Mouse (Mus musculus): ENCODE results near the gene Tbc1d8.

The Tbc1d8 gene

GRCm38 (mm10) chr1:39478896-39479200 is 293 bp upstream of the Tbc1d8 start:
- no peak for DNase-seq (ENCODE audit: low read depth, low spot score)

GRCm38 (mm10) chr1:39477064-39477463 is 1.5 kb downstream of the Tbc1d8 start:
- no peak for DNase-seq (ENCODE audit: low read depth, low spot score)

- DNase-seq (ENCODE audit: low read depth, low spot score), result no peak
These were observed 2.2 kb downstream of the Tbc1d8 start for GRCm38 (mm10) chr1:39476341-39476740.

- DNase-seq (ENCODE audit: low read depth, low spot score), result no peak
These were observed 4.0 kb downstream of the Tbc1d8 start for GRCm38 (mm10) chr1:39474516-39474915.

- DNase-seq (ENCODE audit: low read depth, low spot score), result no peak
These were observed 7.2 kb downstream of the Tbc1d8 start for GRCm38 (mm10) chr1:39471298-39471902.

GRCm38 (mm10) chr1:39468982-39469381 is 9.6 kb downstream of the Tbc1d8 start:
- DNase-seq (ENCODE audit: low read depth, low spot score), result no peak

- no peak for DNase-seq (ENCODE audit: low read depth, low spot score)
These were observed 12.0 kb downstream of the Tbc1d8 start for GRCm38 (mm10) chr1:39466526-39466925.

GRCm38 (mm10) chr1:39464760-39465159 is 13.8 kb downstream of the Tbc1d8 start:
- no peak for DNase-seq (ENCODE audit: low read depth, low spot score)

GRCm38 (mm10) chr1:39462937-39463444 is 15.6 kb downstream of the Tbc1d8 start:
- DNase-seq (ENCODE audit: low read depth, low spot score), result no peak

GRCm38 (mm10) chr1:39462036-39462435 is 16.5 kb downstream of the Tbc1d8 start:
- DNase-seq (ENCODE audit: low read depth, low spot score), result no peak

- no peak for DNase-seq (ENCODE audit: low read depth, low spot score)
These were observed 18.1 kb downstream of the Tbc1d8 start for GRCm38 (mm10) chr1:39460495-39460894.

- no peak for DNase-seq (ENCODE audit: low read depth, low spot score)
These were observed 20.4 kb downstream of the Tbc1d8 start for GRCm38 (mm10) chr1:39457887-39458874.

GRCm38 (mm10) chr1:39456421-39456853 is 22.1 kb downstream of the Tbc1d8 start:
- no peak for DNase-seq (ENCODE audit: low read depth, low spot score)

- peak; percentile 52 for DNase-seq (ENCODE audit: low read depth, low spot score)
These were observed 23.1 kb downstream of the Tbc1d8 start for GRCm38 (mm10) chr1:39455350-39456023.

- DNase-seq (ENCODE audit: low read depth, low spot score), result no peak
These were observed 23.8 kb downstream of the Tbc1d8 start for GRCm38 (mm10) chr1:39454783-39455175.

- no peak for DNase-seq (ENCODE audit: low read depth, low spot score)
These were observed 24.3 kb downstream of the Tbc1d8 start for GRCm38 (mm10) chr1:39454108-39454782.

GRCm38 (mm10) chr1:39452203-39452602 is 26.4 kb downstream of the Tbc1d8 start:
- DNase-seq (ENCODE audit: low read depth, low spot score), result no peak

- DNase-seq (ENCODE audit: low read depth, low spot score), result peak; percentile 14
These were observed 28.4 kb downstream of the Tbc1d8 start for GRCm38 (mm10) chr1:39450069-39450728.

- no peak for DNase-seq (ENCODE audit: low read depth, low spot score)
These were observed 29.2 kb downstream of the Tbc1d8 start for GRCm38 (mm10) chr1:39449251-39449790.

GRCm38 (mm10) chr1:39448819-39449218 is 29.7 kb downstream of the Tbc1d8 start:
- DNase-seq (ENCODE audit: low read depth, low spot score), result no peak

- DNase-seq (ENCODE audit: low read depth, low spot score), result no peak
These were observed 30.3 kb downstream of the Tbc1d8 start for GRCm38 (mm10) chr1:39448238-39448637.
